Mouse (Mus musculus): ENCODE data around the gene Pradc1. TPM values are rescaled to one million over a fixed set of nuclear protein-coding genes. Genes with fewer than 3 reads are reported as not detected.
A peak's percentile ranks its signal among the peaks of the same experiment; 100 is the strongest.

The Pradc1 gene
- total RNA-seq (2021) = 10 to 100 TPM; 14.2 to 16.7 TPM
- long read RNA-seq, experiment 1, partial matches to known transcripts = 1 of 8 reads
- long read RNA-seq, experiment 1, other reads (novel, unspliced or antisense) = 0 of 8 reads
- long read RNA-seq, experiment 2, partial matches to known transcripts = 1 of 11 reads
- long read RNA-seq, experiment 2, other reads (novel, unspliced or antisense) = 5 of 11 reads

- peak; percentile 98 for DNase-seq
- intact Hi-C loops (cut with DNase I; ENCODE audit: low total_unique reads) = no loop called here
Measured at GRCm38 (mm10) chr6:85451664-85452410, at the start of gene Pradc1. TSS of gene Pradc1 (minus strand) at chr6:85451970.

- intact Hi-C loops (cut with DNase I; ENCODE audit: low total_unique reads) = no loop called here
- DNase-seq = no peak
Measured at GRCm38 (mm10) chr6:85500416-85500815, 48.6 kb upstream of the Pradc1 start.

DNA sequence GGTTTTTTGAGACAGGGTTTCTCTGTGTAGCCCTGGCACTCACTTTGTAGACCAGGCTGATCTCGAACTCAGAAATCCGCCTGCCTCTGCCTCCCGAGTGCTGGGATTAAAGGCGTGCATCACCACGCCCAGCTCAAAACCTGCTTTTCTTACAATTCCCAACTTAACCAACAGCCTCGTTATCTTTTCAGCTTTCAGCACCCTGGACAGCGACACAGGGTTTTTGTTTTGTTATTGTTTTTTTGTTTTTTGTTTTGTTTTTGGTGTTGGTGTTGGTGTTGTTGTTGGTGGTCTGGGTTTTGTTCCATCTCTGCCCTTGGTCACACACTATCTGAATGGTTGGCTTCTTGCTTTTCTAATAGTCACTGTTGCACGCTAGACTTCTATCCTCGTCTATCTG is 46.4 kb upstream of the Pradc1 start:
- DNase-seq = no peak
- intact Hi-C loops (cut with DNase I; ENCODE audit: low total_unique reads) = no loop called here

DNA sequence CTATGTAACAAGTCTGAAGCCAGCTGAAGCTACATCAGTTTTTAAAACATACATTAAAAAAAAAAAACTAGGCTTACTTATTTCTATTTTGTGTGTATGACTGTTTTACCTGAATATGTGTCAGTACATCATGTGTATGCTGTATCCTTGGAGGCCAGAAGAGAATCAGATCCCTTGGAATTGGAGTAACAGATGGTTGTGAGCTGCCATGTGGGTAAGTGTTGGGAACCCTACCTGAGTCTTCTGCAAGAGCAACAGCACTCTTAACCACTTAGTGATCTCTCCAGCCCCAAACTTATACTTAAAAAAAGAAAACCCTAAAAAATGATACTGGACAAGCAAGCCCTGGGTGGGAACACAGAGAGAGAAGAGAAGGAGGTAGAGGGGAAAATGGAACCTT is 45.2 kb upstream of the Pradc1 start:
- intact Hi-C loops (cut with DNase I; ENCODE audit: low total_unique reads) = no loop called here

GRCm38 (mm10) chr6:85491606-85492005 is 39.8 kb upstream of the Pradc1 start:
- intact Hi-C loops (cut with DNase I; ENCODE audit: low total_unique reads) = no loop called here

More for the DNA sequence above, 45.2 kb upstream of the Pradc1 start:
- no peak for DNase-seq

GRCm38 (mm10) chr6:85490252-85490651 is 38.5 kb upstream of the Pradc1 start:
- DNase-seq = no peak
- intact Hi-C loops (cut with DNase I; ENCODE audit: low total_unique reads) = no loop called here

More at GRCm38 (mm10) chr6:85491606-85492005, 39.8 kb upstream of the Pradc1 start:
- DNase-seq = no peak

GRCm38 (mm10) chr6:85489717-85490116 is 37.9 kb upstream of the Pradc1 start:
- intact Hi-C loops (cut with DNase I; ENCODE audit: low total_unique reads) = no loop called here
- DNase-seq = no peak

GRCm38 (mm10) chr6:85488510-85488909 is 36.7 kb upstream of the Pradc1 start:
- intact Hi-C loops (cut with DNase I; ENCODE audit: low total_unique reads) = no loop called here

GRCm38 (mm10) chr6:85485738-85486137 is 34.0 kb upstream of the Pradc1 start:
- intact Hi-C loops (cut with DNase I; ENCODE audit: low total_unique reads) = no loop called here
- DNase-seq = no peak

More at GRCm38 (mm10) chr6:85488510-85488909, 36.7 kb upstream of the Pradc1 start:
- no peak for DNase-seq

DNA sequence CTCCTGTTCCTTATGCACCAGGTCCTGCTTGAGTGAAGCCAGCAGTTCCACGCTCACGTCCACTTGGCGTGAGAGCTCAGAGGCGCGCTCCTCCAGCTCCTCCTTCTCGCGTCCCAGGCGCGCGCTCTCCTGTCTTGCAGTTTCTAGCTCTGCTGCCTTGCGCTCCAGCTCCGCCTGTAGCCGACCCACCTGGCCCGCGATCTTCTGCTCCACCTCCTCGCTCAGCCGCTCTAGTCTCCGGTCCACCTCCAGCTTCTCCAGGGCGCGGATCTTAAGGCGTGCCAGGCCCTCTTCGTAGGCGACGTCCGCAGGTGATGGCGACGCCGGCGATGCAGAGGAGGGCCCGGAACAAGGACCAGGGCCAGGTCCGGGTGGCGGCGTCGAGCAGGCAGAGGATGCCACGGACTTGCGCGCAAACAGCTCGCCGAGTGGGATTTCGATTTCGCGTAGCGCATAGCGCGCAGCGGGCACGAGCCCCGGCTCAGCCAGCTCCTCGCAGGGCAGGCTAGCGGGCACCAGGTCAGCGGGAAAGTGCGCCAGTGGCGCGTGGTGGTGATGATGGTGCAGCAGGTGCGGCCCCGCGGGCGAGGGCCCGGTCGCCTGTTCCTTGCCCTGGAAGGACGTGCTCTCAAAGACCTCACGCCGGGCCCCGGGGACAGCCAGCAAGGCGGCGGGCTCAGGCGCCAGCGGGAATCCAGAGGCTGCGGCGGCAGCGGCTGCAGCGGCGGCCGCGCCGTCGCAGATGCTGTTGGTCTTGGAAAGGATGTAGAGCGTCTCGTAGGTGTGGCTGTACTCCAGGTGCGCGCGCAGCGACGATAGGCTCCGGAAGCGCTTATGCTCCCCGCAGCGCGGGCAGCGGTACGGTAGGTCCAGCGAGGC is 32.3 kb upstream of the Pradc1 start:
- no peak for DNase-seq
- intact Hi-C loops (cut with DNase I; ENCODE audit: low total_unique reads) = no loop called here

- intact Hi-C loops (cut with DNase I; ENCODE audit: low total_unique reads) = no loop called here
Measured at GRCm38 (mm10) chr6:85480685-85481084, 28.9 kb upstream of the Pradc1 start.

DNA sequence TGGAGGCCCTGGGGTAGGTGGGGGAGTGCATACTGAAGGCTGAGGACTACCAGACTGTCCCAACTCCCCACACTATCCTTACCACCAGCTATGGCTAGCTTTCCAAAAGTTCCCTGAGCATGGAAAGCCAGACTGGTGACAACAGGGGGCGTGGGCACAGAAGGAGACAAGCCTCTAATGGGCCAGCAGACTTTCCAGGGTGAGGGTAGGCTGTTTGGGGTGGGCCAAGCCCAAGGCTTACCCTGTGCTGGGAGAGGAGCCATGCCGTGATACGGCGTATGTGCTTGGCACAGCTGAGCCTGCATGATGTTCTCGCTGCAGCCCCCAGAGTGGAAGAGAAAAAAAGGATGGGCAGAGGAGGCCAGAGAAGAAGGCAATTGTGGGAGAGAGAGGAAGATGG is 28.2 kb upstream of the Pradc1 start:
- no peak for DNase-seq
- intact Hi-C loops (cut with DNase I; ENCODE audit: low total_unique reads) = no loop called here

More at GRCm38 (mm10) chr6:85480685-85481084, 28.9 kb upstream of the Pradc1 start:
- DNase-seq = no peak

GRCm38 (mm10) chr6:85478416-85478815 is 26.6 kb upstream of the Pradc1 start:
- no peak for DNase-seq
- intact Hi-C loops (cut with DNase I; ENCODE audit: low total_unique reads) = no loop called here

GRCm38 (mm10) chr6:85477366-85477917 is 25.7 kb upstream of the Pradc1 start:
- intact Hi-C loops (cut with DNase I; ENCODE audit: low total_unique reads) = no loop called here
- peak; percentile 29 for DNase-seq

- intact Hi-C loops (cut with DNase I; ENCODE audit: low total_unique reads) = no loop called here
- no peak for DNase-seq
Measured at GRCm38 (mm10) chr6:85475581-85475980, 23.8 kb upstream of the Pradc1 start.

- intact Hi-C loops (cut with DNase I; ENCODE audit: low total_unique reads) = no loop called here
- no peak for DNase-seq
Measured at GRCm38 (mm10) chr6:85472542-85472941, 20.8 kb upstream of the Pradc1 start.

GRCm38 (mm10) chr6:85471962-85472361 is 20.2 kb upstream of the Pradc1 start:
- intact Hi-C loops (cut with DNase I; ENCODE audit: low total_unique reads) = no loop called here
- DNase-seq = no peak

GRCm38 (mm10) chr6:85469660-85470430 is 18.1 kb upstream of the Pradc1 start:
- intact Hi-C loops (cut with DNase I; ENCODE audit: low total_unique reads) = no loop called here
- no peak for DNase-seq

GRCm38 (mm10) chr6:85465381-85465780 is 13.6 kb upstream of the Pradc1 start:
- no peak for DNase-seq
- intact Hi-C loops (cut with DNase I; ENCODE audit: low total_unique reads) = no loop called here

Measured in gastrocnemius, postnatal 14 days (tissue).